Mouse (Mus musculus): ENCODE measurements around the gene Gpr18.

DNA sequence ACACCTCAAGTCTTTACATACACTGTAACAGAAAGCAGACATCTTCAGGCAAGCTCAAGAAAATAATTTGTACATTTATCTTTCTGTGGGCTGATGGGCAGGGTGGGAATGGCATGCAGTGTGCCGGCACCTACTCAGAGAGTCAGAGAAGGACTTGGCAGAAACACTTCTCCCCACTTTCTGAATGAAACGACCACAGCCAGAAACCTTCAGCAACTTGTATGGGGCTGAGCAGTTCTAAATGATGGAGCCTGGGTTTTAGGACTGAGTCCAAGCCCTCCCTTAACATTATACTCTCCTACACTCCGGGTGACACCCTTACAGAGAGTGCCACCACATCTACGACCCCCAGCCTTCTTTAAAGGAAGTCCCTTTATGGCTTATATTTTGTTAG lies 48.4 kb upstream of the Gpr18 start:
- TF ChIP-seq CTCF (IDR thresholded peaks at IDR 0.05; ENCODE audit: extremely low read depth, insufficient read depth, low read length) (no peak), POLR2A (IDR thresholded peaks at IDR 0.05; ENCODE audit: extremely low read depth, insufficient read depth, low read length) (no peak)

All from cortical plate, adult 2 months (tissue).